Mouse (Mus musculus): ENCODE measurements around the gene Gm10203.

The Gm10203 gene

DNA sequence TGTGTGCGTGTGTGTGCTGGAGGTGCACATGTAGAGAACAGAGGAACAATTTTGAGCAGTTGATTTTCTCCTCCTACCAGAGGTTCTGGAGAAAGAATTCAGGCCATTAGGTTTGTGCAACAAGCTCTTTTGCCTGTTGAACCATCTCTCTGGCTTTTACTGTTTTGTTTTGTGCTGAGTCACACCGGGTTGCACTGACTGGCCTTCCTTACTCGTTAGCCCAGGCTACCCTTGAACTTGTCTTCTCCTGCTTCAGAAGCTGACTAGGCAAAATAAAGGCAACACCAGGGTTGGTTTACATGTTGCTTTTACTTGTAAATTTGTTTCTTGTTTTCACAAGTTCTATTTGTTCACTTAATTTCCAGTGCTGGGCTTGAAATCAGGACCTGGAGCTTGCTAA is 6.9 kb upstream of the Gm10203 start:
- ChIA-PET CTCF (no interaction called here), POLR2A (interaction anchor here in 2 of 4 experiments (0.6 to 0.8 kb wide), 3 partner anchors 23 to 218 kb away, joined by 3 to 4 read pairs (median 4); no protein-coding TSS in a partner anchor)

- CTCF ChIA-PET: interaction anchor here in 1 of 4 experiments (0.7 kb wide), 1 partner anchor 357 kb away, joined by 4 read pairs; no protein-coding TSS in a partner anchor
- POLR2A ChIA-PET: interaction anchor here in 1 of 4 experiments (0.7 to 1.3 kb wide), 5 partner anchors 13 to 264 kb away, joined by 3 to 7 read pairs (median 4); partner anchors contain the start of gene Etfbkmt
Observed at GRCm38 (mm10) chr6:149126675-149127074, 3.3 kb upstream of the Gm10203 start.

DNA sequence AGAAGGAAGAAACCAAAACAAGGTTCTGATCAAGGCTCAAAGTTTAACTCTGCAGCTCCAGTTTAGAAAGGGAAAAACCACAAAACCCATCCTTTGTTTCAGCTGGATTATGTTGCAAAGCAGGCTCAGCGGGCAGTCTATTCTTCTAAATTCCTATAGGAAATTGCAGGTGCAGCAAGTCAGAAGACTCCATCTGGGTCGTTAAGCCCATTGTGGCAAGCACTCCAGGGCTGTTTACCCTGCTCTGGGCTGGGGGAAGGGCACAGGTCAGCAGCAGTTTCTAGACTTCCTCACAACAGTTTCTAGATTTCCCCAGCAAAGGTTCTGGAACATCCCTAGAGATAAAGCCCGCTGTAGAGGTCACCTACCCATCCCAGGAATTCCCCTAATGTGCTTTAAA is 1.1 kb downstream of the Gm10203 start:
- ChIA-PET POLR2A (interaction anchor here (0.5 to 2.7 kb wide), 27 partner anchors 11 to 434 kb away, joined by 3 to 12 read pairs (median 4); partner anchors contain the start of genes Bicd1 (in 2 of the 4), Dennd5b (in 2 of the 4) and Caprin2 (in 1 of the 4)), CTCF (interaction anchor here (0.6 to 0.9 kb wide), 4 partner anchors 11 to 262 kb away, joined by 3 to 7 read pairs (median 3); no protein-coding TSS in a partner anchor)

DNA sequence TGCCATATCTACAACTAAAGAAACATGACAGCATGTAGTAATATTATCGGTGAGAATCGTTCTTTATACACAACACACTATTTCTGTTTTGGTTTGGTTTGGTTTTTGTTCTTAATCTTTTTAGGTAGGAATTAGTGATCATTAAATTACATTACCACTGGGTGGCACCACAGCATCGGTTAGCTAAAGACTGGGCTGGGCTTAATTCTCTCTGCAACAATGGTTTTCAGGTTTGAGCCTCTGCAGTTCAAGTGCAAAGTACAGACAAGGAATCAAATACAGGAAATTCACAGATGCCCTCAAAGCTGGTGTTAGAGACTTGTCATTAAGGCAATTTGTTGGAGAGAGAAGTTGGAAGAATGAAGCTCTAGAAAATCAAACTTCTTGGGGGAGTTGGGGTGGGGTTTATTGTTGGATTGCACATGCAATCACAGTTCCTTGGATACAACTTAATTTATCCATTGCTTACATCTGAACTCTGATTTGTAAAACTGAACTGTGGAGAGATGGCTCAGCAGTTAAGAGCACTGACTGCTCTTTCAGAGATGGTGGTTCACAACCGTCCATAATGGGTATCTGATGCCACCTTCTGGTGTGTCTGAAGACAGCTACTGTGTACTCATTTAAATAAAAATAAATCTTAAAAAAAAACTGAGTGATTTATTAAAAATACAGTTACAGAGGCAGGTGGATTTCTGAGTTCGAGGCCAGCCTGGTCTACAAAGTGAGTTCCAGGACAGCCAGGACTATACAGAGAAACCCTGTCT is 2.5 kb downstream of the Gm10203 start:
- POLR2A ChIA-PET: interaction anchor here in 2 of 4 experiments (0.6 to 1.8 kb wide), 4 partner anchors 9 to 231 kb away, joined by 3 to 10 read pairs (median 3); no protein-coding TSS in a partner anchor

GRCm38 (mm10) chr6:149134391-149135150 is 4.6 kb downstream of the Gm10203 start:
- CTCF ChIA-PET: no interaction called here
- POLR2A ChIA-PET: interaction anchor here in 1 of 4 experiments (0.7 kb wide), 1 partner anchor 142 kb away, joined by 8 read pairs; no protein-coding TSS in a partner anchor

More for the DNA sequence above, 2.5 kb downstream of the Gm10203 start:
- CTCF ChIA-PET: interaction anchor here (0.6 to 1.2 kb wide), 6 partner anchors 13 to 245 kb away, joined by 3 to 7 read pairs (median 4); partner anchors contain the start of gene Amn1 (in 1 of the 4)

GRCm38 (mm10) chr6:149135631-149136030 is 5.7 kb downstream of the Gm10203 start:
- ChIA-PET CTCF (interaction anchor here in 1 of 4 experiments (0.6 kb wide), 1 partner anchor 12 kb away, joined by 3 read pairs; no protein-coding TSS in a partner anchor), POLR2A (interaction anchor here in 2 of 4 experiments (0.5 to 1.2 kb wide), 2 partner anchors 177 to 347 kb away, joined by 3 read pairs; no protein-coding TSS in a partner anchor)

DNA sequence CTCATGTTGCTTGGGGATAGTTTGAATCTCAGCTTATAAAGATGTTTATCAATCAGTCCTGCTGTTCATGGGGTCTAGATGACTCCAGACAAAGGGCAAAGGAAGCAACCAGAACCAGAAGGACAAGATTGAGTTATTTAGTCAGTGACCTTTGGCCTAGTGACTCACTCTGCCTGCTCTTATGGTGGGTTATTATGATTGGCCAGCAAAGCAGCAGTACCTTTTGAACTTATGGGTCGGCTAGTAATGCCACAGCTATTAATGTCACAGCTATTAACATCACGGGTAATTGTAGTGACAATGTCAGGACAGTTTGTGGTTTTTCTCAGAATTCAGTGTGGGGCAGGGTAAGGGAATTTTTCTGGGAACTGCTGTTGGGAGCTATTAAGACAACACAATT is 8.0 kb downstream of the Gm10203 start:
- ChIA-PET CTCF (interaction anchor here in 1 of 4 experiments (0.5 kb wide), 1 partner anchor 10 kb away, joined by 3 read pairs; no protein-coding TSS in a partner anchor), POLR2A (interaction anchor here in 1 of 4 experiments (1.1 to 1.8 kb wide), 3 partner anchors 34 to 120 kb away, joined by 3 to 8 read pairs (median 3); partner anchors contain the start of gene Amn1)

DNA sequence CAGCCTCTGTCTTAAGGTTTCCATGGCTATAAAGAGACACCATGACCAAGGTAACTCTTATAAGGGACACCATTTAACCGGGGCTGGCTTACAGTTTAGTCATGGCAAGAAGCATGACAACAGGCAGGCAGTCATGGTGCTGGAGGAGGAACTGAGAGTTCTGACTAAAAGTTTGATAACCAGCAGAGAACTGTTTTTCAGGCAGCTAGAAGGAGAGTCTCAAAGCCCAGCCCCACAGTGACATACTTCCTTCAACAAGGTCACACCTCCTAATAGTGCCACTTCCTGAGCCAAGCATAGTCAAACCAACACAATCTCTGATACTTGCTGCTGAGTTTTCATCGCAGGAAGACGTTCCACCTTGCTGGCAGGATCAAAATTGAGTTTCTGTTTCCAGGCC is 9.0 kb downstream of the Gm10203 start:
- CTCF ChIA-PET: no interaction called here
- POLR2A ChIA-PET: interaction anchor here in 1 of 4 experiments (1.8 kb wide), 1 partner anchor 49 kb away, joined by 8 read pairs; the partner anchor contains the start of gene Amn1

DNA sequence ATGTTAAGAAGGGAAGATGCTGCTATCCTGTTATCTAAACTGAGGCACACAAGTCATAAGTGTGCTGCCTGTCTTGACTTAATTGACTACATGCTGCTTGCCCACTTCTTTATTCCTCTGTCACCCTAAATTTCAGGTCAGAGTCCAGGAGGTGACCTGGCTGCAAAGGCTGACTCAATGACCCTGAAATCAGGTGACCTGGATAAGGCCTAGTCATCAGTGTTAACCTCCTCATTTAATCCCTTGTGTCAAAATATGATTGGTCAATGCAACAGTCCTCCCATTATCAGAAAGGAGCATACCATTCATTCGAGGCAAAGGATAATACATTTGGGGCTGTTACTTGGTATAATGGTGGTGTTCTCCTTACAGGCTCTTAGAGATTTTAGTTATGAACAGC is 9.5 kb downstream of the Gm10203 start, which contains the start of gene Etfbkmt:
Gene Etfbkmt (plus strand): TSS at position 379 of the 400 bp plus-strand sequence.
- CTCF ChIA-PET: no interaction called here
- POLR2A ChIA-PET: interaction anchor here in 1 of 4 experiments (0.7 kb wide), 1 partner anchor 12 kb away, joined by 4 read pairs; no protein-coding TSS in a partner anchor

GRCm38 (mm10) chr6:149141393-149142173 is 11.6 kb downstream of the Gm10203 start:
- ChIA-PET CTCF (no interaction called here), POLR2A (interaction anchor here (0.6 to 2.7 kb wide), 28 partner anchors 9 to 268 kb away, joined by 3 to 17 read pairs (median 4); partner anchors contain the start of genes Resf1 (in 3 of the 4), Amn1 (in 2 of the 4), Bicd1 (in 2 of the 4) and Caprin2 (in 1 of the 4))

- POLR2A ChIA-PET: interaction anchor here in 1 of 4 experiments (1.0 to 1.9 kb wide), 5 partner anchors 10 to 167 kb away, joined by 3 to 7 read pairs (median 3); partner anchors contain the start of genes Amn1 and Dennd5b
- CTCF ChIA-PET: interaction anchor here in 1 of 4 experiments (0.6 kb wide), 1 partner anchor 14 kb away, joined by 7 read pairs; no protein-coding TSS in a partner anchor
Observed at GRCm38 (mm10) chr6:149145143-149145542, 15.2 kb downstream of the Gm10203 start.

DNA sequence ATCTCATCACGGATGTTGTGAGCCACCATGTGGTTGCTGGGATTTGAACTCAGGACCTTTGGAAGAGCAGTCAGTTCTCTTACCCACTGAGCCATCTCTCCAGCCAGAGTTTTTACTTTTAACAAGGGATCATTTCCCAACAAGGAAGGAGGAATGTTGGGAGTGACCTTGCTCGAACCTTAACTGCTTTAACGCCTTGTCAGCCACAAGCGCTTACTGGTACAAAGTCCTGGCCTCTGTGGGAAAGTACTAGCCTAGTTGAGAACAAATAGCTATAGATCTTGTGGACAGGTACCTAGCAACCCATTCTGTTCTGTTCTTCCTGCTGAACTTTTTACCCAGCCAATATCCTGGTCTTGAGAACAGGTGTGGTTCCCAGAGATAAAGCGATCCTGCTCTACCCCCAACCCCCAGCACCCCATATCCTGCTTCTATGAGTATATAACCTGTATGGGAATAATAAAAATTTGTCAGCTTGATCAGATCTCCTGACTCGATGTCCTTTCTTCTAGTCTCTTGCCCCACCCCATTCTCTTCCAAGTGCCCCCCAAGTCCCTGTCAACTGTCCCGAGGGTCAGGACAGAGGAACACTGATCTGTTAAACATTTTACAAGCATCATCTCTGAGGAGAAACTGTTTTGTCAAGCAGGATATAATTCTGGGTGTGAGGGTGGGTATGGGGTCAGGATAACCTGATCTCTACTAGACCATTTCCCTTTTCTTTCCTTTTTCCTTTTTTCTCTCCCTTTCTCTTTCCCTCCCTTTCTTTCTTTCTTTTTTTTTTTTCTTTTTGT is 18.7 kb downstream of the Gm10203 start:
- ChIA-PET CTCF (no interaction called here), POLR2A (interaction anchor here in 2 of 4 experiments (1.2 to 1.4 kb wide), 2 partner anchors 10 to 193 kb away, joined by 3 read pairs; no protein-coding TSS in a partner anchor)

DNA sequence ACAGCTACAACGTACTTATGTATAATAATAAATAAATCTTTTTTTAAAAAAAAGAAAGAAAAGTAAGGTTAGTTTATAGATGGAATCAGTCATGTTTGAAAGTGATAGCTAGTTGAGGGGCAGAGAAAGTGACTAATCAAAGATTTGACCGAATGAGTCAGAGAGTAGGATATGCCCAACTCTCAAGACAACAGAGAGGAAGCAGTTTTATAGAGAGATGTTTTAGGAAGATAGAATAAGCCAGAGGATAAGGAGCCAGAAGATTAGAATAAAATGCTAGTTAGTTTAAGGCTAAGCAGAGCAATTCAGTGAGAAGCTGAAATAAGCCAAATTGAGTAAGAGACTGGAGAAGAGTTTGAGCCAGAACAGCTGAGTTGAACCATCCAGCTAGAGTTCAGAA is 22.1 kb downstream of the Gm10203 start:
- CTCF ChIA-PET: no interaction called here
- POLR2A ChIA-PET: interaction anchor here in 2 of 4 experiments (0.6 to 1.6 kb wide), 7 partner anchors 10 to 313 kb away, joined by 3 to 7 read pairs (median 4); no protein-coding TSS in a partner anchor

DNA sequence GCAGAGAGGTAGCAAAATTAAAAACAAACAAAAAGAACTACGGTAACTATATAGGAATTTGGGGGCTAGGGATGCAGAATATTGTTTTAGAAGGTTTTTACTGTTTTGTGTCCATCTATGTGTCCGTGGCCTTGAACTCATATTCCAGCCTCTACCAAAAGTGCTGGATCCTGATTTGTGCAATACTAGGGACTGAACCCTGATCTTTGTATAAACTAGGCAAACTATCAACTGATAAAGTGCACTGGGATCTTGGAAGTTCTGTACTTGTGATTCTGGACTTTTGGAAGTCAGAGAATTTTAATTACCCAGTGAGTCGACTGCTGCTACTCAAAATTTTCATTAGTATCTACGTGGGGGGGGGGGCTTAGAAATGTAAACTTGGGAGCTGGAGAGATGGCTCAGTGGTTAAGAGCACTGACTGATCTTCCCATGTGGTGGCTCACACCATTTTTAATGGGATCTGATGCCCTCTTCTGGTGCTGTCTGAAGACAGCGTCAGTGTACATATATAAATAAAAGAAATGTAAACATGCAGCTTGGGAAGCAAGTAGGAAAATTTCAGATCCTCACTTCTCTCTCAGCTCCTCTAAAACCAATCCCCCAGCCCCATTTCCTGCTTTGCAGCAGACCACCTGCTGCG is 23.6 kb downstream of the Gm10203 start:
- ChIA-PET POLR2A (interaction anchor here in 1 of 4 experiments (0.6 kb wide), 1 partner anchor 402 kb away, joined by 3 read pairs; no protein-coding TSS in a partner anchor), CTCF (no interaction called here)

- ChIA-PET POLR2A (interaction anchor here in 1 of 4 experiments (0.6 to 1.2 kb wide), 3 partner anchors 8 to 34 kb away, joined by 3 to 5 read pairs (median 3); no protein-coding TSS in a partner anchor), CTCF (no interaction called here)
Observed at GRCm38 (mm10) chr6:149154116-149155030, 24.4 kb downstream of the Gm10203 start.
